Mouse (Mus musculus) v-Abl transformed pro-B cells (cell line): ENCODE data around the gene Gbx1.

Experiments
- in situ Hi-C, 2 experiments: fragments of 400-800 bp; cut with MboI; formaldehyde crosslinking; loops; one replicate each; pipeline ENCODE4 v1.15.1; 2025; ENCODE audit not compliant: unreplicated experiment in 2 of 2

Gbx1 gene

GRCm38 (mm10) chr5:24526190-24526888 is 663 bp downstream of the Gbx1 start:
- in situ Hi-C loops: no loop called here

GRCm38 (mm10) chr5:24525360-24526189 is 1.4 kb downstream of the Gbx1 start:
- in situ Hi-C loops: no loop called here

GRCm38 (mm10) chr5:24524522-24524921 is 2.5 kb downstream of the Gbx1 start:
- in situ Hi-C loops: no loop called here

- in situ Hi-C loops: no loop called here
These were observed 3.2 kb downstream of the Gbx1 start for GRCm38 (mm10) chr5:24523806-24524205.

GRCm38 (mm10) chr5:24521366-24521765 is 5.6 kb downstream of the Gbx1 start:
- in situ Hi-C loops: no loop called here

GRCm38 (mm10) chr5:24512271-24512670 is 14.7 kb downstream of the Gbx1 start:
- in situ Hi-C loops: no loop called here

- in situ Hi-C loops: no loop called here
These were observed 16.4 kb downstream of the Gbx1 start for GRCm38 (mm10) chr5:24510635-24511034.

GRCm38 (mm10) chr5:24508406-24508805 is 18.6 kb downstream of the Gbx1 start:
- in situ Hi-C loops: loop anchor here (10.0 kb wide), 1 partner anchor 146 kb away; no protein-coding TSS in a partner anchor

GRCm38 (mm10) chr5:24505513-24505912 is 21.5 kb downstream of the Gbx1 start:
- in situ Hi-C loops: loop anchor here (10.0 kb wide), 1 partner anchor 149 kb away; no protein-coding TSS in a partner anchor

- in situ Hi-C loops: loop anchor here (10.0 kb wide), 1 partner anchor 152 kb away; no protein-coding TSS in a partner anchor
These were observed 24.2 kb downstream of the Gbx1 start for GRCm38 (mm10) chr5:24502786-24503185.

- in situ Hi-C loops: loop anchor here (10.0 kb wide), 1 partner anchor 154 kb away; no protein-coding TSS in a partner anchor
These were observed 26.2 kb downstream of the Gbx1 start for GRCm38 (mm10) chr5:24500851-24501250.

- in situ Hi-C loops: loop anchor here in 1 of 2 experiments (25.0 kb wide), 1 partner anchor 337 kb away; the partner anchor contains the start of gene Nupl2
These were observed 27.9 kb downstream of the Gbx1 start for GRCm38 (mm10) chr5:24499113-24499512.

- in situ Hi-C loops: loop anchor here in 1 of 2 experiments (25.0 kb wide), 1 partner anchor 335 kb away; the partner anchor contains the start of gene Nupl2
These were observed 29.5 kb downstream of the Gbx1 start for GRCm38 (mm10) chr5:24497526-24497925.

GRCm38 (mm10) chr5:24496756-24497155 is 30.2 kb downstream of the Gbx1 start:
- in situ Hi-C loops: loop anchor here in 1 of 2 experiments (25.0 kb wide), 1 partner anchor 334 kb away; the partner anchor contains the start of gene Nupl2

GRCm38 (mm10) chr5:24495019-24495418 is 32.0 kb downstream of the Gbx1 start:
- in situ Hi-C loops: loop anchor here in 1 of 2 experiments (25.0 kb wide), 1 partner anchor 333 kb away; the partner anchor contains the start of gene Nupl2

GRCm38 (mm10) chr5:24492546-24493285 is 34.3 kb downstream of the Gbx1 start:
- in situ Hi-C loops: loop anchor here in 1 of 2 experiments (25.0 kb wide), 1 partner anchor 330 kb away; the partner anchor contains the start of gene Nupl2

GRCm38 (mm10) chr5:24490413-24490920 is 36.5 kb downstream of the Gbx1 start:
- in situ Hi-C loops: loop anchor here in 1 of 2 experiments (25.0 kb wide), 1 partner anchor 328 kb away; the partner anchor contains the start of gene Nupl2

- in situ Hi-C loops: loop anchor here in 1 of 2 experiments (25.0 kb wide), 1 partner anchor 324 kb away; the partner anchor contains the start of gene Nupl2
These were observed 40.3 kb downstream of the Gbx1 start for GRCm38 (mm10) chr5:24486738-24487137.

GRCm38 (mm10) chr5:24486097-24486496 is 40.9 kb downstream of the Gbx1 start:
- in situ Hi-C loops: loop anchor here in 1 of 2 experiments (25.0 kb wide), 1 partner anchor 324 kb away; the partner anchor contains the start of gene Nupl2

GRCm38 (mm10) chr5:24484963-24485362 is 42.0 kb downstream of the Gbx1 start:
- in situ Hi-C loops: loop anchor here in 1 of 2 experiments (25.0 kb wide), 1 partner anchor 323 kb away; the partner anchor contains the start of gene Nupl2
